Mouse (Mus musculus): ENCODE data around the gene Olfr524. TPM values are rescaled to one million over a fixed set of nuclear protein-coding genes. Genes with fewer than 3 reads are reported as not detected.

Gene Olfr524
- polyA plus RNA-seq, 1 experiment from 2014 or later: 0.05 TPM

- Histone ChIP-seq H3K4me1 (replicated peaks; ENCODE audit: control insufficient read depth, insufficient read depth, low read length) (no peaks in the 10 kb centered on the region), H3K9ac (ENCODE audit: low read length) (no peak overlapping the region), H3K27me3 (ENCODE audit: control insufficient read depth, insufficient read depth, low read depth, low read length) (no peaks in the 10 kb centered on the region), H3K4me3 (ENCODE audit: low read length) (no peak overlapping the region), H3K9me3 (ENCODE audit: control insufficient read depth, low read length) (no peaks in the 10 kb centered on the region), H3K27ac (ENCODE audit: low read length) (no peak overlapping the region), H3K4me2 (ENCODE audit: low read depth, low read length) (no peak overlapping the region), H3K36me3 (ENCODE audit: control insufficient read depth, insufficient read depth, low read length) (no peaks in the 10 kb centered on the region)
- ATAC-seq (ENCODE audit: low read depth): no peak
- WGBS: 58% methylated on average over 5 of the region's 5 CpGs
Measured at GRCm38 (mm10) chr7:140213841-140214240, 8.1 kb upstream of the Olfr524 start.

GRCm38 (mm10) chr7:140208677-140209076 is 2.9 kb upstream of the Olfr524 start:
- ATAC-seq (ENCODE audit: low read depth): no peak
- no peak overlapping the region for H3K4me2 ChIP-seq (ENCODE audit: low read depth, low read length)
- H3K9me3 ChIP-seq (ENCODE audit: control insufficient read depth, low read length): no peaks in the 10 kb centered on the region
- no peak overlapping the region for H3K4me3 ChIP-seq (ENCODE audit: low read length)
- H3K27me3 ChIP-seq (ENCODE audit: control insufficient read depth, insufficient read depth, low read depth, low read length): no peaks in the 10 kb centered on the region
- H3K4me1 ChIP-seq (replicated peaks; ENCODE audit: control insufficient read depth, insufficient read depth, low read length): no peaks in the 10 kb centered on the region
- H3K36me3 ChIP-seq (ENCODE audit: control insufficient read depth, insufficient read depth, low read length): no peaks in the 10 kb centered on the region
- no peak overlapping the region for H3K27ac ChIP-seq (ENCODE audit: low read length)
- H3K9ac ChIP-seq (ENCODE audit: low read length): no peak overlapping the region
- WGBS: 53% methylated on average over 3 of the region's 3 CpGs

GRCm38 (mm10) chr7:140208153-140208552 is 2.4 kb upstream of the Olfr524 start:
- H3K4me3 ChIP-seq (ENCODE audit: low read length): no peak overlapping the region
- H3K4me2 ChIP-seq (ENCODE audit: low read depth, low read length): no peak overlapping the region
- ATAC-seq (ENCODE audit: low read depth): no peak
- no peak overlapping the region for H3K9ac ChIP-seq (ENCODE audit: low read length)
- no peaks in the 10 kb centered on the region for H3K4me1 ChIP-seq (replicated peaks; ENCODE audit: control insufficient read depth, insufficient read depth, low read length)
- no peaks in the 10 kb centered on the region for H3K9me3 ChIP-seq (ENCODE audit: control insufficient read depth, low read length)
- 47% methylated on average over 8 of the region's 8 CpGs for WGBS
- no peaks in the 10 kb centered on the region for H3K36me3 ChIP-seq (ENCODE audit: control insufficient read depth, insufficient read depth, low read length)
- no peaks in the 10 kb centered on the region for H3K27me3 ChIP-seq (ENCODE audit: control insufficient read depth, insufficient read depth, low read depth, low read length)
- no peak overlapping the region for H3K27ac ChIP-seq (ENCODE audit: low read length)

- 81% methylated on average over 3 of the region's 3 CpGs for WGBS
- no peaks in the 10 kb centered on the region for H3K9me3 ChIP-seq (ENCODE audit: control insufficient read depth, low read length)
- no peaks in the 10 kb centered on the region for H3K27me3 ChIP-seq (ENCODE audit: control insufficient read depth, insufficient read depth, low read depth, low read length)
- H3K4me2 ChIP-seq (ENCODE audit: low read depth, low read length): no peak overlapping the region
- H3K4me3 ChIP-seq (ENCODE audit: low read length): no peak overlapping the region
- no peaks in the 10 kb centered on the region for H3K4me1 ChIP-seq (replicated peaks; ENCODE audit: control insufficient read depth, insufficient read depth, low read length)
- no peak overlapping the region for H3K9ac ChIP-seq (ENCODE audit: low read length)
- no peak for ATAC-seq (ENCODE audit: low read depth)
- H3K36me3 ChIP-seq (ENCODE audit: control insufficient read depth, insufficient read depth, low read length): no peaks in the 10 kb centered on the region
- no peak overlapping the region for H3K27ac ChIP-seq (ENCODE audit: low read length)
Measured at GRCm38 (mm10) chr7:140206904-140207303, 1.1 kb upstream of the Olfr524 start.

GRCm38 (mm10) chr7:140201090-140201489 is 4.7 kb downstream of the Olfr524 start:
- H3K9ac ChIP-seq (ENCODE audit: low read length): no peak overlapping the region
- H3K4me3 ChIP-seq (ENCODE audit: low read length): no peak overlapping the region
- H3K27me3 ChIP-seq (ENCODE audit: control insufficient read depth, insufficient read depth, low read depth, low read length): no peaks in the 10 kb centered on the region
- no peak overlapping the region for H3K4me2 ChIP-seq (ENCODE audit: low read depth, low read length)
- 85% methylated on average over 4 of the region's 4 CpGs for WGBS
- no peaks in the 10 kb centered on the region for H3K4me1 ChIP-seq (replicated peaks; ENCODE audit: control insufficient read depth, insufficient read depth, low read length)
- H3K9me3 ChIP-seq (ENCODE audit: control insufficient read depth, low read length): no peaks in the 10 kb centered on the region
- H3K36me3 ChIP-seq (ENCODE audit: control insufficient read depth, insufficient read depth, low read length): no peaks in the 10 kb centered on the region
- no peak overlapping the region for H3K27ac ChIP-seq (ENCODE audit: low read length)
- no peak for ATAC-seq (ENCODE audit: low read depth)

GRCm38 (mm10) chr7:140196002-140196401 is 9.8 kb downstream of the Olfr524 start:
- WGBS: 72% methylated on average over 8 of the region's 8 CpGs

GRCm38 (mm10) chr7:140194031-140194430 is 11.7 kb downstream of the Olfr524 start:
- ATAC-seq (ENCODE audit: low read depth): no peak
- Histone ChIP-seq H3K27ac (ENCODE audit: low read length) (no peak overlapping the region), H3K4me1 (replicated peaks; ENCODE audit: control insufficient read depth, insufficient read depth, low read length) (no peaks in the 10 kb centered on the region), H3K9ac (ENCODE audit: low read length) (no peak overlapping the region), H3K27me3 (ENCODE audit: control insufficient read depth, insufficient read depth, low read depth, low read length) (no peaks in the 10 kb centered on the region), H3K4me3 (ENCODE audit: low read length) (no peak overlapping the region), H3K9me3 (ENCODE audit: control insufficient read depth, low read length) (no peaks in the 10 kb centered on the region), H3K4me2 (ENCODE audit: low read depth, low read length) (no peak overlapping the region), H3K36me3 (ENCODE audit: control insufficient read depth, insufficient read depth, low read length) (no peaks in the 10 kb centered on the region)
- WGBS: 79% methylated on average over 4 of the region's 4 CpGs

More at GRCm38 (mm10) chr7:140196002-140196401, 9.8 kb downstream of the Olfr524 start:
- no peak for ATAC-seq (ENCODE audit: low read depth)
- Histone ChIP-seq H3K9me3 (ENCODE audit: control insufficient read depth, low read length) (no peaks in the 10 kb centered on the region), H3K4me3 (ENCODE audit: low read length) (no peak overlapping the region), H3K27me3 (ENCODE audit: control insufficient read depth, insufficient read depth, low read depth, low read length) (no peaks in the 10 kb centered on the region), H3K9ac (ENCODE audit: low read length) (no peak overlapping the region), H3K27ac (ENCODE audit: low read length) (no peak overlapping the region), H3K4me1 (replicated peaks; ENCODE audit: control insufficient read depth, insufficient read depth, low read length) (no peaks in the 10 kb centered on the region), H3K4me2 (ENCODE audit: low read depth, low read length) (no peak overlapping the region), H3K36me3 (ENCODE audit: control insufficient read depth, insufficient read depth, low read length) (no peaks in the 10 kb centered on the region)

- 63% methylated on average over 2 of the region's 2 CpGs for WGBS
- Histone ChIP-seq H3K27ac (ENCODE audit: low read length) (no peak overlapping the region), H3K27me3 (ENCODE audit: control insufficient read depth, insufficient read depth, low read depth, low read length) (no peaks in the 10 kb centered on the region), H3K9me3 (ENCODE audit: control insufficient read depth, low read length) (no peaks in the 10 kb centered on the region), H3K36me3 (ENCODE audit: control insufficient read depth, insufficient read depth, low read length) (no peaks in the 10 kb centered on the region), H3K4me2 (ENCODE audit: low read depth, low read length) (no peak overlapping the region), H3K4me3 (ENCODE audit: low read length) (no peak overlapping the region), H3K9ac (ENCODE audit: low read length) (no peak overlapping the region), H3K4me1 (replicated peaks; ENCODE audit: control insufficient read depth, insufficient read depth, low read length) (no peaks in the 10 kb centered on the region)
- ATAC-seq (ENCODE audit: low read depth): no peak
Measured at GRCm38 (mm10) chr7:140192851-140193250, 12.9 kb downstream of the Olfr524 start.

GRCm38 (mm10) chr7:140192445-140192844 is 13.3 kb downstream of the Olfr524 start:
- Histone ChIP-seq H3K4me3 (ENCODE audit: low read length) (no peak overlapping the region), H3K36me3 (ENCODE audit: control insufficient read depth, insufficient read depth, low read length) (no peaks in the 10 kb centered on the region), H3K27ac (ENCODE audit: low read length) (no peak overlapping the region), H3K27me3 (ENCODE audit: control insufficient read depth, insufficient read depth, low read depth, low read length) (no peaks in the 10 kb centered on the region), H3K4me1 (replicated peaks; ENCODE audit: control insufficient read depth, insufficient read depth, low read length) (no peaks in the 10 kb centered on the region), H3K9ac (ENCODE audit: low read length) (no peak overlapping the region), H3K4me2 (ENCODE audit: low read depth, low read length) (no peak overlapping the region), H3K9me3 (ENCODE audit: control insufficient read depth, low read length) (no peaks in the 10 kb centered on the region)
- WGBS: 43% methylated on average over 2 of the region's 2 CpGs
- no peak for ATAC-seq (ENCODE audit: low read depth)

- WGBS: 78% methylated on average over 1 of the region's 1 CpGs
- H3K4me1 ChIP-seq (replicated peaks; ENCODE audit: control insufficient read depth, insufficient read depth, low read length): no peaks in the 10 kb centered on the region
- H3K27ac ChIP-seq (ENCODE audit: low read length): no peak overlapping the region
- no peak for ATAC-seq (ENCODE audit: low read depth)
- H3K9ac ChIP-seq (ENCODE audit: low read length): no peak overlapping the region
- no peak overlapping the region for H3K4me2 ChIP-seq (ENCODE audit: low read depth, low read length)
- no peaks in the 10 kb centered on the region; the same call in 1 of the 2 replicates for H3K27me3 ChIP-seq (ENCODE audit: control insufficient read depth, insufficient read depth, low read depth, low read length)
- no peak overlapping the region for H3K4me3 ChIP-seq (ENCODE audit: low read length)
- no peaks in the 10 kb centered on the region for H3K36me3 ChIP-seq (ENCODE audit: control insufficient read depth, insufficient read depth, low read length)
- no peaks in the 10 kb centered on the region for H3K9me3 ChIP-seq (ENCODE audit: control insufficient read depth, low read length)
Measured at GRCm38 (mm10) chr7:140190435-140190834, 15.3 kb downstream of the Olfr524 start.

All from lung, embryonic 16.5 days (tissue).